Mouse (Mus musculus): ENCODE measurements at regions not wholly inside any gene's neighbourhood (a gene's known extent, or its start where the extent isn't known, plus 50 kb on each side); places are given as distances from the start of the nearest gene placed in this dataset.
A peak's percentile ranks its signal among the peaks of the same experiment; 100 is the strongest.
"Not testable (repeated sequence)": the region's sequence is repeated elsewhere in the genome, so short reads cannot be mapped to it uniquely, and the experiment has no call there.

GRCm38 (mm10) chr16:31508981-31509380 lies 86.9 kb downstream of the Bdh1 start:
- peak; percentile 80 to 85 for DNase-seq (ENCODE audit: low spot score in 2 of 2)

DNA sequence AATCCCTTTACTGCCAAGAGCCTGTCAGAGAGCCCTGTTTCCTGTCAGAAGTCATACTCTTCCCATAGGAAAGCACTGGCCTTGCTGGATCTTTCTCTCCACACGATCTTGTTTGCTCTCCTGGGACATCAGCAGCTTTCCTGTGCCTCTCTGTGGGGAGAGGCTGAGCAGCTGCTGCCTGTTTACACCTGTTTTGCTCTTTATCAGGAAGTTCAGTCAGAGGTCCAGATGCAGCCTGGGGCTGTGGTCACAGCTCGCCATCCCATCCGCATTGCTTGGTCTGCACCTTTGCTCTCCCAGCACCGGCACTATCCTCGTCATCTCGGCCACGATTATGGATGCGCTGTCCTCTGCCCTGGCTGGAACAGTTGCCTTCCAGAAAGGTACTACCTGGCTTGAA lies 88.0 kb downstream of the Bdh1 start:
- no peak for DNase-seq (ENCODE audit: low spot score in 2 of 2)

GRCm38 (mm10) chr16:31518816-31519215 lies 96.7 kb downstream of the Bdh1 start:
- DNase-seq (ENCODE audit: low spot score in 2 of 2) = no peak

- no peak for DNase-seq (ENCODE audit: low spot score in 2 of 2)
These were observed 98.0 kb downstream of the Bdh1 start for GRCm38 (mm10) chr16:31520081-31520480.

GRCm38 (mm10) chr16:31521786-31522185 lies 99.7 kb downstream of the Bdh1 start:
- DNase-seq (ENCODE audit: low spot score in 2 of 2) = no peak

GRCm38 (mm10) chr16:31526711-31527344 lies 104.7 kb downstream of the Bdh1 start:
- DNase-seq (ENCODE audit: low spot score in 2 of 2) = no peak

GRCm38 (mm10) chr16:31528596-31529283 lies 106.7 kb downstream of the Bdh1 start:
- no peak for DNase-seq (ENCODE audit: low spot score in 2 of 2)

DNA sequence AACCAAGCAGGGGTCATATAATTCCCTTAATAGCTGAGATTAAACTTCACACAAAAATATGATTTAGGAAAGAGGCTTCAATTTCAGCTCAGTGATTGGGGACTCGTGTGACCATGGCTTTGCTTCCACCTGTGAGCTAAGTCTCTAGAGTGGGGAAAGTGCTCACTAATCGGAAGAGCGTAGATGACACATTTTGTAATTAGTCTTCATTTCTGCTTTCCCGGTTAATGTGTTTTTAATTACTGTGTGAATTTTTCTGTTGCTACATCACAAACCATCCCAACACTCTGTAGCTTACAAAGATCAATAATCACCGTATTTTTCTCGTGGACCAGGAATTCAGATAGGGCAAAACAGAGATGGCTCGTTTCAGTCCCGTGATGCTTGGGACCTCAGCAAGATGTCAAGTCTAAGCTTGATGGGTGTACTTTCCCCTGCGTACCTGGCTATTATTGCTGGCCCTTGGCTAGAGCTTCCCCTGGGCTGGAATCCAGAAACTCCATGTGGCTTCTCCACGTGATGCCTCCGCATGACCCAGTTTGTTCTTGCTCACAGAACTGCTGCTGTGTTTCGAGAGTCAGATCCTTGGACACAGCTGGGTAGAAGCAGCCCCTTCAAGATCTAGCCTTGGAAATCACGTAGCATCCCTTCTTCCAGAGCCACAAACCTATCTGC lies 107.3 kb downstream of the Bdh1 start:
- no peak for DNase-seq (ENCODE audit: low spot score in 2 of 2)

DNA sequence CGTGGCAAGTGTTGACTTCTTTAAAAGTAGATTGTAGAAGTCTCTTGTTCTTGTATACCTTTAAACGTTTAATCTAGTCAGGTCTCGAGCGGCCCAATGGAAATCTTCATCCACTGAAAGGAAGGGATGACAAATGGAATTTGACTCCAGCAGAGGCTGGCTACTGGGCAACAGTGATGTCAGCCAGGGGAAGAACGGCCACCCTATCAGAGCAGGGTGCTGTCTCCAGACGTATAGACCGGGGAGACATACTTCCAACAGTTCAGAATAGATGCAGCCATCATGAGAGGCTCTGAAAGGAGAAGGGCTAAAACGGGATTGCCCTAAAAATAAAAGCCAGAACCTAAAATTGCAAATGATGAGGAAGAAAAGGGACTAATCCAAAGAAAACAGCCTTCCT lies 108.0 kb downstream of the Bdh1 start:
- DNase-seq (ENCODE audit: low spot score in 2 of 2) = no peak

DNA sequence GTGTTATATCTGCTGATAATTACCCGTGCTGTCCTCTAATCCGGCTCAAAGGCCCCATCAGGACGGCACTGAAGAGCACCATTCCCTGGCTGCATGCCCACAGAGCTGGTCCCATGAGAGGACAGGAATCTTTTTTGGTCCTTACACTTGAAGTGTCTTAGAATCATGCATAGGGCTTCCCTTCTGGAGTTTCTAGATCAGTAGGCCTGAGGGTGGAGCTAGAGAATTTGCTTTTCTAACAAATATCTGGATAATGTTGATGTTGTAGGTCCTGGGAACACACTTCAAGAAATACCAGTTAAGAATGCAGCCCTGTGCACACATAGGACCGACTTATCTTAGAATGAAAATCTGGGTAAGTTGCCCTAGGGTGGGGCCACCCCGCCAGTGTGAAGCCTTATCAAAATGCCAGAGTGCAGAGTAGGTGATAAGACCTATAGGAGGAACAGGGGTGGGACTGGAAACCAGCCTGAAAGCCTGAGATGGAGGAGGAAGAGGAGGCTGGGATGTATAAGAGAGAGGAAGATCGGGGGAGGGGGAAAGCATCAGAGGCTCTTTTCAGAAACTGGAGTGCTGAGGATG lies 111.2 kb downstream of the Bdh1 start:
- no peak for DNase-seq (ENCODE audit: low spot score in 2 of 2)

DNA sequence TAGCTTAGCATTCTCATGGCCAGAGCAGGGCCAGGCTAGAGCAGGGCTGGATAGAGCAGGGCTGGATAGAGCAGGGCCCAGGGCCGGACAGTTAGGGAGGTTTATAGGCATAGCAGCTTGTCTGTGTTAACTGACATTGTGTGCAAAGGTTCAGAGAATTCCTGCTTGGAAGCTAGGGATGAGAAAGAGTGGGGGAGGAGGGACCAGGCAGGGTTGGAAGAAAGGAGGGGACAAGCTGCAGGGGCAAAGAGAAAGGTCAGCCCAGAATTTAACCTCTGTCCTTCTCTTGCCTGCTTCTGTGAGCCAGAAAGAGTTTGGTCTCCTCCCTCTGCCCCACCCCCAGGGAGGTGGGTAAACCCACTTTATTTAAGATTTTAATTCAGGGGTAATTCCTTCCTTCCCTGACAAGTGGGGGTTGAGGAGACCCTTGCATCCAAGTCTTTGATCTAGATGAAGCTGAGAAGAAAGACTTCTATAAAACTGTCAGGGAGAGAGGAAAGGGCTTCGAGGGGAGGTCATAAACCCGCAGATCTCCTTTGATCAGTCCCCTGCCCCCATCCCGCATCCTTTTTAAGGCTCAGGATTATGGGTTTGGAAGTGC lies 112.9 kb downstream of the Bdh1 start:
- DNase-seq (ENCODE audit: low spot score in 2 of 2) = no peak

DNA sequence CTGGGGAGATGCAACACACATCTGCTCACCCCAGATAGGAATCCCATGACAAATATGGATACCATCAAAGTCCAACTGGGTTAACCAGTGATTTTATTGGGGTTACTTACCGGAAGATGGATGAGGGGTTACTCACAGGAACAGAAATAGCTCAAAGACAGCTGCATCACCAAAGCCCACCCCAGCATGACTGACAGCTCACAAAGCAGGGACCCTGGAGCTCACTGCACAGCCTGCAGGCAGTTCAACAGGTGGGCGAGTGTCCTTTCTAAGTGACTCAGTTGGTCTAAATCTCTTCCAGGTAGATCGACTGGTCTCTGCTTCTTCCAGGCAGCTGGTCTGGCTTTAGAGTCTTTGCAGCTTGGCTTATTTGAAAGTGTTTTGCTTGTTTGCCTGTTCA lies 114.2 kb downstream of the Bdh1 start:
- no peak for DNase-seq (ENCODE audit: low spot score in 2 of 2)

GRCm38 (mm10) chr16:31538606-31539005 lies 116.5 kb downstream of the Bdh1 start:
- no peak for DNase-seq (ENCODE audit: low spot score in 2 of 2)

- no peak for DNase-seq (ENCODE audit: low spot score in 2 of 2)
These were observed 119.6 kb upstream of the Dlg1 start for GRCm38 (mm10) chr16:31543499-31544170.

DNA sequence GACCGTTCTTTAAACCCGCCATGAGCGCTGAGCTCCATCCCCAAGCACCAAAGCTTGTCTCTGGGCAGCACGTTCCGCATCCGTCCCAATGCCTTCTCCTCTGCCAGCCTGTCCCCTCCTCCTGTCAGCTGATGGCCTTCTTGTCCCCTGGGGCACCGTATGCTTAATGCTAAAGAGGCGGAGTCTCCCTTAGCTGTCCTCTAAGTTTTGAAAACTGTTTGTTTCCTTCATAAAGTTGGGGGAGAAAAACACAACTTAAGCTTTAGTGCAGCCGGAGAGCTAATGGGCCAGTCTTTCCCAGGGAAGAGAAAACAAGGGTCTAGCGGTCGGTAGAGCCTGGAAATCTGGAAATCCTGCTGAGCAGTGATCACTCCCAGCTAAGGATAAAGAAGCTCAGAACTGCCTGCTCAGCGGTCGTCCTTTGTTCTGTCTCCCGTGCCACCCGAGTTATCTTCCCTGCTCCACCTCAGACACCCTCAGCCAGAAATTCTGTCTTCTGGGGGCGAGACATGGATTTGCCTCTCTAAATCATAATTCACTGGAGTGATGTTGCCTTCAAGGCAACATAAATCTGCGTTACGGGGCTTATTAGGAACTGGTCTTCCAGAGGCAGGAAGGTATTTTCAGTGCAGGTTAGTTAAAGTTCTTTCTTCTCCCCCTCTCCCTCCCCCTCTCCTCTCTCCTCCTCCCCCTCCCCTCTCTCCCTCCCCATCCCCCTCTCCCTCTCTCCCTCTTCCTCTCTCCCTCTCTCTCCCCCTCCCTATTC lies 117.0 kb upstream of the Dlg1 start:
- DNase-seq (ENCODE audit: low spot score in 2 of 2) = no peak

GRCm38 (mm10) chr16:31546828-31547224 lies 116.4 kb upstream of the Dlg1 start:
- DNase-seq (ENCODE audit: low spot score in 2 of 2) = no peak

GRCm38 (mm10) chr16:31547391-31547790 lies 115.9 kb upstream of the Dlg1 start:
- DNase-seq (ENCODE audit: low spot score in 2 of 2) = no peak

GRCm38 (mm10) chr16:31549975-31550374 lies 113.3 kb upstream of the Dlg1 start:
- no peak for DNase-seq (ENCODE audit: low spot score in 2 of 2)

DNA sequence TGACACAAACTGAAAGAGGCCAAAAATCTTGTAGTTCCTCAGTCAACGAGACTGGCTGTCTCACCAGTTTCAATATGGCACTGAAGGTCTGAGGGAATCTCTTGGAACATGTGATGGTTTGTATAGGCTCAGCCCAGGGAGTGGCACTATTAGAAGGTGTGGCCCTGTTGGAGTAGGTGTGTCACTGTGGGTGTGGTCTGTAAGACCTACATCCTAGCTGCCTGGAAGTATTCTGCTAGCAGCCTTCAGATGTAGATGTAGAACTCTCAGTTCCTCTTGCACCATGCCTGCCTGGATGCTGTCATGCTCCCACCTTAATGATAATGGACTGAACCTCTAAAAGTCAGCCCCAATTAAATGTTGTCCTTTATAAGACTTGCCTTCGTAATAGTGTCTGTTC lies 112.7 kb upstream of the Dlg1 start:
- DNase-seq (ENCODE audit: low spot score in 2 of 2) = not testable (repeated sequence)

DNA sequence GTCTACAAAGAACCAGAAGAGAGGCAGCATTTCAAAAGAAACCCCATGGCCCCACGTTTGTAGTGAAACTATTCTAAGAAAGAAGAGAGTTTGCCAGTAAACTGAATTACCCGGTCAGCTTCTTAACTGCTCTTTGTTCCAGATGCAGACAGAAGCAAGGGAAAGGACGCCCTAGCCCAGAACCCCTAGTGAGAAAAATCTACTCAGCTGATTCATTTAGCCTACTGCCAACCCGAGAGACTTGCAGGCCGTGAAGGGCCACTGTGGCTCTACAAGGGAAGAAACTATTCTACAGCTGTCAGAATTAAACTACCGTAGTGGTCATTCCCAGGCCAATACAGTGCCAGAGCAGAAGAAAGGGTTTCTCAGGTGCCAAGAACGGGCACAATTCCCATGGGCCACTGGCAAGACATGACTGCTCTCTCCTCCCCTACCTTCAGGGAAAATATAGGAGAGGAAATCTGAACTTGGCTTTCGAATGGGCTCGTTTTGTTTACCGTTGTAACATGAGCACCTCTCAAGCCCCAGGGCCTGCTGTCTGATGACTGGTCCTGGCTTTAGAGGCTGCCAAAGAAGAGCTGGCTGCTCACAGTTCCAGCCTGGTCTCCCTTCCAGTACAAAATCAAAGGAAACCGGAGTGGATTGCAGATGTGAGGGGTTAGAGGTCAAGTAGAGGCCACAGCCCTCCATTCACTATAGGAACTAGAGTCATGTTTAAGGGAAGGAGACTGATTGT lies 111.7 kb upstream of the Dlg1 start:
- DNase-seq (ENCODE audit: low spot score in 2 of 2) = no peak
